Mouse (Mus musculus) cerebellum, postnatal 25 days (tissue): Measurements from ENCODE around the gene Spint1.
A peak's percentile ranks its signal among the peaks of the same experiment; 100 is the strongest.

Source experiments
- DNase-seq, 2 experiments: peaks; one replicate each; pipeline ENCODE4 v3.0.0; 2021; ENCODE audit warnings: mixed read lengths in 2 of 2

Gene Spint1

GRCm38 (mm10) chr2:119294411-119294810, 57.2 kb downstream of the Spint1 start:
- peak; percentile 43 to 60 for DNase-seq

- no peak for DNase-seq
Observed at GRCm38 (mm10) chr2:119296756-119297155, 59.6 kb downstream of the Spint1 start.

GRCm38 (mm10) chr2:119297506-119297905, 60.3 kb downstream of the Spint1 start:
- no peak for DNase-seq

- DNase-seq = peak; percentile 80 to 84
Observed at GRCm38 (mm10) chr2:119298330-119298729, 61.2 kb downstream of the Spint1 start.

GRCm38 (mm10) chr2:119298839-119299238, 61.7 kb downstream of the Spint1 start:
- no peak for DNase-seq
